Mouse (Mus musculus) limb, embryonic 15.5 days (tissue): ENCODE results near the gene Kctd7. TPM values are rescaled to one million over a fixed set of nuclear protein-coding genes. Genes with fewer than 3 reads are reported as not detected.
A peak's percentile ranks its signal among the peaks of the same experiment; 100 is the strongest.

ENCODE experiments used
- ATAC-seq: fragments of 200-750 bp; cut with Nextera tagmentation; 2 replicates; pipeline ENCODE4 v1.8.0; 2017; ENCODE audit warnings: low read depth, moderate TSS enrichment; ENCODE audit not compliant: insufficient number of reproducible peaks, low FRiP score, low TSS enrichment
- H3K27ac ChIP-seq: fragments of 300-500 bp; sonication (generic); 2 replicates; pipeline ENCODE4 v1.5.1; 2015; ENCODE audit warnings: moderate library complexity, mild to moderate bottlenecking, inconsistent platforms
- H3K27me3 ChIP-seq: fragments of 300-500 bp; sonication (generic); 2 replicates; pipeline ENCODE4 v1.6.1; 2015; ENCODE audit warnings: inconsistent platforms
- H3K36me3 ChIP-seq: fragments of 300-500 bp; sonication (generic); 2 replicates; pipeline ENCODE4 v1.6.1; 2015; ENCODE audit warnings: inconsistent platforms
- H3K4me1 ChIP-seq: fragments of 300-500 bp; sonication (generic); 2 replicates; pipeline ENCODE4 v1.6.1; 2015; ENCODE audit warnings: inconsistent platforms
- H3K4me2 ChIP-seq: fragments of 300-500 bp; sonication (generic); 2 replicates; pipeline ENCODE4 v1.6.1; 2015; ENCODE audit warnings: mild to moderate bottlenecking, inconsistent platforms
- H3K4me3 ChIP-seq: fragments of 300-500 bp; sonication (generic); 2 replicates; pipeline ENCODE4 v1.5.1; 2015; ENCODE audit warnings: mild to moderate bottlenecking, inconsistent platforms
- H3K9ac ChIP-seq: fragments of 300-500 bp; sonication (generic); 2 replicates; pipeline ENCODE4 v1.6.1; 2015; ENCODE audit warnings: inconsistent platforms
- H3K9me3 ChIP-seq: fragments of 300-500 bp; sonication (generic); 2 replicates; pipeline ENCODE4 v1.6.1; 2016; ENCODE audit warnings: inconsistent platforms
- WGBS: fragments of 180-500 bp; shearing (Covaris S2); methylation state at CpG from one replicate; pipeline ENCODE4 v1.1.7; 2015; 5-methylcytosine and 5-hydroxymethylcytosine counted together
- polyA plus RNA-seq: library from polyadenylated mRNA; unstranded; fragments of >200 nt; fragmentation: Nextera tagmentation; extraction: Ambion mirVana; gene quantifications from 2 replicates; pipeline ENCODE4 v1.2.1, GENCODE M21; 2015

Gene Kctd7
- polyA plus RNA-seq, 1 experiment from 2014 or later = 6.9 TPM

- Histone ChIP-seq H3K4me1 (no peaks in the 10 kb centered on the region), H3K36me3 (peaks cover 75% of the 10 kb centered on the region), H3K9ac (no peak overlapping the region), H3K4me3 (no peak overlapping the region), H3K4me2 (no peak overlapping the region), H3K27me3 (no peaks in the 10 kb centered on the region), H3K9me3 (no peaks in the 10 kb centered on the region), H3K27ac (no peak overlapping the region)
- 84% methylated on average over 1 of the region's 1 CpGs for WGBS
- ATAC-seq = no peak
These were observed 51.6 kb downstream of the Kctd7 start for GRCm38 (mm10) chr5:130196307-130196706.

GRCm38 (mm10) chr5:130197454-130197853, 52.8 kb downstream of the Kctd7 start:
- H3K4me3 ChIP-seq = no peak overlapping the region
- H3K4me2 ChIP-seq = no peak overlapping the region
- no peak overlapping the region for H3K9ac ChIP-seq
- no peaks in the 10 kb centered on the region for H3K9me3 ChIP-seq
- no peak overlapping the region for H3K27ac ChIP-seq
- WGBS = 77% methylated on average over 3 of the region's 3 CpGs
- ATAC-seq = no peak
- no peaks in the 10 kb centered on the region for H3K4me1 ChIP-seq
- H3K27me3 ChIP-seq = no peaks in the 10 kb centered on the region
- H3K36me3 ChIP-seq = peaks cover 70% of the 10 kb centered on the region

GRCm38 (mm10) chr5:130197981-130198380, 53.3 kb downstream of the Kctd7 start:
- ATAC-seq = no peak
- Histone ChIP-seq H3K4me3 (no peak overlapping the region), H3K27me3 (no peaks in the 10 kb centered on the region), H3K9me3 (no peaks in the 10 kb centered on the region), H3K4me2 (no peak overlapping the region), H3K9ac (no peak overlapping the region), H3K27ac (no peak overlapping the region), H3K36me3 (peaks cover 68% of the 10 kb centered on the region), H3K4me1 (no peaks in the 10 kb centered on the region)
- WGBS = 87% methylated on average over 7 of the region's 7 CpGs

- WGBS = 80% methylated on average over 10 of the region's 10 CpGs
These were observed 55.8 kb downstream of the Kctd7 start for GRCm38 (mm10) chr5:130200233-130201029.

GRCm38 (mm10) chr5:130203948-130204347, 59.3 kb downstream of the Kctd7 start:
- no peaks in the 10 kb centered on the region for H3K9me3 ChIP-seq
- no peaks in the 10 kb centered on the region for H3K4me1 ChIP-seq
- no peak overlapping the region for H3K4me3 ChIP-seq
- no peak overlapping the region for H3K4me2 ChIP-seq
- 73% methylated on average over 4 of the region's 4 CpGs for WGBS
- H3K27me3 ChIP-seq = no peaks in the 10 kb centered on the region
- no peak overlapping the region for H3K27ac ChIP-seq
- H3K36me3 ChIP-seq = peaks cover 44% of the 10 kb centered on the region
- ATAC-seq = no peak
- no peak overlapping the region for H3K9ac ChIP-seq

More at GRCm38 (mm10) chr5:130200233-130201029, 55.8 kb downstream of the Kctd7 start:
- no peak for ATAC-seq
- no peaks in the 10 kb centered on the region for H3K9me3 ChIP-seq
- no peaks in the 10 kb centered on the region for H3K4me1 ChIP-seq
- no peaks in the 10 kb centered on the region for H3K27me3 ChIP-seq
- no peak overlapping the region for H3K4me3 ChIP-seq
- no peak overlapping the region for H3K9ac ChIP-seq
- no peak overlapping the region; the same call in 1 of the 2 replicates for H3K27ac ChIP-seq
- no peak overlapping the region for H3K4me2 ChIP-seq
- H3K36me3 ChIP-seq = peaks cover 49% of the 10 kb centered on the region

GRCm38 (mm10) chr5:130204560-130204959, 59.9 kb downstream of the Kctd7 start:
- Histone ChIP-seq H3K4me3 (no peak overlapping the region), H3K27ac (peak overlapping the region; percentile 11; the same call in 1 of the 2 replicates), H3K36me3 (peaks cover 47% of the 10 kb centered on the region), H3K9ac (no peak overlapping the region), H3K27me3 (no peaks in the 10 kb centered on the region), H3K4me1 (no peaks in the 10 kb centered on the region), H3K9me3 (no peaks in the 10 kb centered on the region), H3K4me2 (no peak overlapping the region)
- no peak for ATAC-seq
- WGBS = 76% methylated on average over 6 of the region's 6 CpGs

Other genes with a start within 250 kb of the Kctd7 start
- 6.2 and 7.4 TPM in 2 replicates for gene Zbed5, start 249.1 kb upstream of the Kctd7 start, polyA plus RNA-seq
- 0.32 and 1.7 TPM in 2 replicates for gene Phkg1, start 246.3 kb upstream of the Kctd7 start, polyA plus RNA-seq
- 3.1 and 3.6 TPM in 2 replicates for gene Nupr1l, start 236.3 kb upstream of the Kctd7 start, polyA plus RNA-seq
- 21.2 and 28.5 TPM in 2 replicates for gene Vkorc1l1, start 202.9 kb upstream of the Kctd7 start, polyA plus RNA-seq
- 45.6 and 49.6 TPM in 2 replicates for gene Gusb, start 141.8 kb upstream of the Kctd7 start, polyA plus RNA-seq
- gene Asl, start 115.6 kb upstream of the Kctd7 start, polyA plus RNA-seq = 27.7 and 29.0 TPM in 2 replicates
- gene Crcp, start 115.6 kb upstream of the Kctd7 start, polyA plus RNA-seq = 35.8 and 38.3 TPM in 2 replicates
- 119 and 123 TPM in 2 replicates for gene Tpst1, start 71.5 kb upstream of the Kctd7 start, polyA plus RNA-seq
- gene Rabgef1, start 26.9 kb downstream of the Kctd7 start, polyA plus RNA-seq = 30.6 and 31.8 TPM in 2 replicates
- 26.3 and 37.7 TPM in 2 replicates for gene Tmem248, start 72.2 kb downstream of the Kctd7 start, polyA plus RNA-seq
- gene Sbds, start 110.7 kb downstream of the Kctd7 start, polyA plus RNA-seq = 71.2 and 77.9 TPM in 2 replicates
- gene Tyw1, start 110.8 kb downstream of the Kctd7 start, polyA plus RNA-seq = 23.1 and 25.1 TPM in 2 replicates
- gene Caln1, start 224.6 kb downstream of the Kctd7 start, polyA plus RNA-seq = 1.1 and 2.1 TPM in 2 replicates
- not detected in 2 replicates for gene A330070K13Rik, start 239.8 kb downstream of the Kctd7 start, polyA plus RNA-seq